Mouse (Mus musculus) right cerebral cortex, adult 2 months (tissue): ENCODE results near the gene Zdhhc14.

Source experiments
- DNase-seq, 2 experiments: peaks; one replicate each; pipeline ENCODE4 v3.0.0; 2021 to 2022; ENCODE audit warnings: low spot score in 2 of 2

Gene Zdhhc14

GRCm38 (mm10) chr17:5733400-5733799, 241.0 kb downstream of the Zdhhc14 start:
- DNase-seq: peak; percentile 41 to 57

DNA sequence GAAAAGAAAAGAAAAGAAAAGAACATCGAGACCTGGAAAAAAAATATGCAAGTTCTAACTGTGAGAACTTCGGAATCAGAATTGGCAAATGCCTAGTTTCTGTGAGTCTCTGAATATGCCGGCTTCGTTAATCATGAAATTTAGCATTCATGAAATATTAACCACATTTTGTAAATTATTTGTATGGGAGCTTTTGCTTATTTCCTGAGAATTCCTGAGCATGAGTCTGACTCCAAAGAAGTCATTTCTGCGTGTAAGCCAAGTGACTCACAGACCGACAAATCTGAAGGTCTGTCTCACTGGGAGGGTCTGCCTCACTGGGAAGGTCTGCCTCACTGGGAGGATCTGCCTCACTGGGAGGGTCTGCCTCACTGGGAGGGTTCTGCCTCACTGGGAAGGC, 248.7 kb downstream of the Zdhhc14 start:
- DNase-seq: no peak

DNA sequence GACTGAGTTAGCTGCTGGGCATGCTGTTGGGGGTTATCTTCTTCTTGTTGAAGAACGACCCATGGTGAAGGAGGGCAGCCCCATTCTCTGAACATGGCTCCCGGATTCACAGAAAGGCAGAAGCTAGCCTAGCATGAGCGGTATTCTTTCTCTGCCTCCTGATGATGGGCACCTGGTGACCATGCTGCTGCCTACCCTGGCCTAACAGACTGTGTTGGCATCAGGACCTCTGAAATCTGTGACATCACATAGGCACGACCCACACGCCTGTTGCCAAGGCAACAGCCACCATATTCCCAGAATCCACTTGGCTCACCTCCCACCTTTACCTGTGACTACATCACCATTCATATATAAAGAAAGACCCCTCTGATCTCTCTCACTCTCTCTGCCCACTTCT, 251.7 kb downstream of the Zdhhc14 start:
- no peak for DNase-seq

DNA sequence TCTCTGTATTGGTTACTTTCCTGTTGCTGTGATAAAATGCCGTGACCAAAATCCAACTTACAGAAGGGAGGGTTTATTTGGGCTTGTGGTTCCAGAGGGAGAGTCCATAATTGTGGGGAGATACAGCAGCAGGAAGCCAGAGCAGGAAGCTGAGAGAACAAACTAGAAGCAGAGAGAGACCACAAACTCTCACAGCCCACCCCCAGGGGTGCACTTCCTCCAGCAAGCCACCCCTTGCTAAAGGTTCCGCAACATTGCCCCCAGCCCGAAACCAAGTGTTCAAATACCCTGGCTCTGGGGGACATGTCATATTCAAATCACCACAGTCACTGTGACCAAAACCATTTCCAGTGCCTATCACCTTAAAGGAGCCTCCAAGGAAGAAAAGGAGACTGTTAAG, 254.0 kb downstream of the Zdhhc14 start:
- DNase-seq: no peak

GRCm38 (mm10) chr17:5747539-5748500, 255.5 kb downstream of the Zdhhc14 start:
- no peak for DNase-seq

- no peak for DNase-seq
These were observed 256.1 kb downstream of the Zdhhc14 start for GRCm38 (mm10) chr17:5748501-5748894.

DNA sequence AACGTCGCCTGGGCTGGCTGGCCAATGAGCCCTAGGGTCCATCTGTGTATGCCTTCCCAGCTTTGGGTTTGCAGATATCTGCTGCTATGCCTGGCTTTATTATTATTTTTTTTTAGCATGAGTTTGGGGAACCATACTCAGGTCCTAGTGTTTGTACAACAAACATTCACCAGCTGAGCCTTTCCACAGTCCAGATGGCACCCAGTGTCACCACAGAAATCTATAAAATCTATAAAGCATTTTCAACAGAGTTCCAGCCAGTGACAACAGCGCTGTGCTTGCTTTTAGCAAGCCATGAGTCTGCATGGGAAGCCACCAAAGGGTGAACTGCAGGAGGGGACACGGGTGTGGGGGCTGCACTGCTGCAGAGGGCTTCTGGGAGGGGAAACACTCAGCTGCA, 257.9 kb downstream of the Zdhhc14 start:
- DNase-seq: no peak

DNA sequence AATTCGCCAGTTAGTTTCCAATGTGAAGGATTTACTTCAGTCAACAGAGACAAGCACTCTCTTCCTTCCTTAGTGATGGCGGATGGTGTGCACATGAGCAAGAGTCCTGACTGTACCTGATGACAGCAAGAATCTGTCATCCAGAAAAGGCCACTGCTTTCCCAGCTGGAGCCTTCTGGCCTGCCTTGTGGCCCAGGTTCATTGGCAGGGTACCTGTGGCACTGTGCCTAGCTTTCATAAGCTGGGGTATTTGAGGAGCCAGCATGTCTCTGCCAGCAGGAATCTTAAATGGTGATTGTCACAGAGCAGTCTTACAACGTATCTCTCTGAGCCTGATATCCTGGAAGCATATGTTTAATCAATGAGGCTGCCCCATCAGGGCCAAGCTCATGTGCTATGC, 258.7 kb downstream of the Zdhhc14 start:
- no peak for DNase-seq

- no peak for DNase-seq
These were observed 260.0 kb downstream of the Zdhhc14 start for GRCm38 (mm10) chr17:5752322-5752715.

- DNase-seq: peak; percentile 78 to 86
These were observed 260.6 kb downstream of the Zdhhc14 start for GRCm38 (mm10) chr17:5752716-5753585.

- DNase-seq: no peak
These were observed 263.1 kb downstream of the Zdhhc14 start for GRCm38 (mm10) chr17:5755489-5755888.

GRCm38 (mm10) chr17:5756065-5756464, 263.7 kb downstream of the Zdhhc14 start:
- DNase-seq: no peak

GRCm38 (mm10) chr17:5756855-5757254, 264.5 kb downstream of the Zdhhc14 start:
- peak in 1 of 2 experiments; percentile 31 for DNase-seq

DNA sequence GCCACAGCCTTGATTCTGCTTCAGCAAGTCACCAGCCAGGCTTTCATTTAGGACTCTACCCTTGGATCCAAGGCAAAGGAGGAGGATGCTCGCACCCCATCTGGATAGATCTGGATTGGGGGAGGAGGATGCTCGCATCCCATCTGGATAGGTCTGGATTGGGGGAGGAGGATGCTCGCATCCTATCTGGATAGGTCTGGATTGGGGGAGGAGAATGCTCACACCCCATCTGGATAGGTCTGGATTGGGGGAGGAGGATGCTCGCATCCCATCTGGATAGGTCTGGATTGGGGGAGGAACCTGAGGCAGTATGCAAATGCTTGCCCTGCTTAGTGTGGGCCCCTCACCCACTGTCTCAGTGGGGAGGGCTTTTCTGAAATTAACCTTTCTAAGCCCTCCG, 271.4 kb downstream of the Zdhhc14 start:
- no peak for DNase-seq

DNA sequence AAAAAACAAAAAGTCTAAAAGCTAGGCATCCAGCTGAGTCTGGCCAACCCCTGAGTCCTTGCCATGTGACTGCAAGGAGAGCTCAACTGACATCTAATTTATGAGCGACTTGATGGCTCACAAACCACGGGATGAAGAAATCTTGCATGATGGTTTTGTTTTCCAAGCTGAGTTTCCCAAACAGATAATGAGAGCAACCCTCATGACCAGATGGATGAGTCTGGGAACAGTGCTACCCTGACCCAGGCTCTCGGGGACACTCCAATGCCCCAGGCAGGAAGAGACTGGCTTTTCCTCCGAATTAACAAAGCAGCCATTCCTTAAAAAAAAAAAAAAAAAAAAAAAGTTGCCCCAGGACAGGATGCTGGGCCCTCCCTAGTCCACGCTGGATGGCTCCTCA, 271.9 kb downstream of the Zdhhc14 start:
- DNase-seq: no peak

GRCm38 (mm10) chr17:5765746-5766145, 273.4 kb downstream of the Zdhhc14 start:
- no peak for DNase-seq

DNA sequence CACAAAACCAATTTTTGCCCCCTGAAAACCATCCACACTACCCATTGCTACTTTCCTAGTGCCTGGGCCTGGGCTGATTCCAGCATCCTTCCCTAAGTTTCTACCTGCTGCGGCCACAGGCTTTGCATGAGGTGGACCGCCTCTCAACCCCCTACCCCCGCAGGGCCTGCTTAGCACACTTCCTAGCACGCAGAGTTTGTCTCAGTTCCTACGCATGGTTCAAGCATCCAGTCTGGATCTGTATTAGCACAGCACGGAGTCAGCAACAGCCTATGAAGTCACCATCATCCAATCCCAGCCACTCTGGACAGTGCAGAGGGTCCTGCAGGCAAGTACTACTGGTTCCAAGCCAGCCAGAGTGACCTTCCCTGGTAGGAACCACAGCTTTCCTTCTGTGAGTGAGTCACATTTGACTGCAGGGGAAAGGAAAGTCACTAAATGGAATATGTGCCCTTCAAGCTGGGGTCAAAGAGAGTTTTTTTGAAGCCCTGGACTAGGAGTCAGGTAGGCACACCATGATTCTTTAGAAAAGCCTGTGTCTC, 275.9 kb downstream of the Zdhhc14 start:
- DNase-seq: no peak

DNA sequence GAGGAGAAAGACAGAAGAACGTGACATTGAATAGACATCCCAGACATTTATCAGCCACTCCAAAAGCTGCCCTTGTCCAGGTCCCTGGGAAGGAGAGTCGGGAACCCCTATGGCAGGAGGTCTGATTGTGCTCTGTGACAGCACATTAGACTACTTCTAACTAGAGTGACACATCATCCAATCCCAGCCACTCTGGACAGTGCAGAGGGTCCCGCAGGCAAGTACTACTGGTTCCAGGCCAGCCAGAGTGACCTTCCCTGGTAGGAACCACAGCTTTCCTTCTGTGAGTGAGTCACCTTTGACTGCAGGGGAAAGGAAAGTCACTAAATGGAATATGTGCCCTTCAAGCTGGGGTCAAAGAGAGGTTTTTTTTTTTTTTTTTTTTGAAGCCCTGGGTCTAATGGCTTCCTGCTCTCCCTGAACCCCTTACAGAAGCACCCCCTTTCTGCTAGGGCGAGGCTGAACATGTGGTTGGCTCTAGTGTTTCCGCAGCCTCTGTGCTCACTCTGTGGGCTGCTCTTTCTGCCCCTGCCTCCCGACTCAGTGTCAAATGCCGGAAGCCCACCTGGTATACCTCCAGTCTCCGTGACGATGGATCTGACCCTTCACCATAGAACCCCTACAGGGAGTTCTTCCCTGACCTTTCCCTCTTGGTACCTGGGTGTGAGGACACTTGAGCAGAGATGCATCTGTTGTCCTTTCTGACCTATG, 276.6 kb downstream of the Zdhhc14 start:
- no peak for DNase-seq

GRCm38 (mm10) chr17:5769776-5770175, 277.4 kb downstream of the Zdhhc14 start:
- no peak for DNase-seq

GRCm38 (mm10) chr17:5770265-5771249, 278.2 kb downstream of the Zdhhc14 start:
- peak; percentile 51 to 58 for DNase-seq
